Mouse (Mus musculus): ENCODE data around the gene Dpf1.
A peak's percentile ranks its signal among the peaks of the same experiment; 100 is the strongest.

The Dpf1 gene

DNA sequence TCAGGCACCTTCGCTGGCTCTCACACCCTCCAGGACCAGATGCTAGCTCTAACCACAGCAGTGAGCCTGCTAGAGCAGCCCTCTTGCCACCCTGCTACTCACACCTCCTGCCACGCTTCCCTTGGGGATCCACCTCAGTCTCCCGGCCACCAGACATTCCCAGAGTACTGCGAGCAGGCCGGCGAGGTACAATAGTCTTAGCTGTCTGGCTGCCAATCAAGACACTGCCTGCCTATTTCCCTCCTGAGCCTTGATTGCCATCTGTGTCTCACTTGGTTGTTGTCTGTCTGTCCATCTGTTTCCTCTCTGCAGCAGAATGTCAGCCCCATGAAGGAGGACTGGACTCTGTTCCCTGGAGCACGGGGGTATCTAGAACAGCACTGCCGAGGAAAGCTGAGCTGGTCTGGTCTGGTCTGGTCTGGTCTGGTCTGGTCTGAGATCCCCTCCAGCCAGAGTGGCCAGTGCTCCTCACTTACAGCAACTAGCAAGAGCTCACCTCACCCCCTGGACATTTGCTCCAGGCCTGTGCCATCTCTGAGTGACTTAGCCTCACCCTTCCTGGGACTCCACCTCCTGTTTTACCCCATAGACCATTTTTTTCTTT lies 38.8 kb downstream of the Dpf1 start:
- no peak for DNase-seq

- no peak for DNase-seq
Measured at GRCm38 (mm10) chr7:29343746-29344145, 40.0 kb downstream of the Dpf1 start.

DNA sequence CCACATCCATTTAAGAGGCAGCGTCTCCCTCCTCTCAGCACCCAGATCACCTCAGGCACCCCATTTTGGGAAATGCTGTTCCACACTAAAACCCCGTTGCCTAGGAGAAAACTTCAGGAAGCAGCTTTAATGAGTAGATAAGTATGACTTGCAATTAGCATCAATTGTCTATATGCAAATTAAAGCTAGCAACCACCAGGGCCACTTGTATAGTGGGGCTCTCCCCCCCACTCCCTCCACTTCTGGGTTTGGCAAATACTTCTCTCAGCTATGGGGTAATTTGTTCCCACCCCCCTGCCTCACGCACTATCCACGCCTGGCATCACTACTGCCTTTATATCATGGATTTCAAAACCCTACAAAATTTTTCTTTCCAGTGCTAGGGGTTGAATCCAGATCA lies 41.8 kb downstream of the Dpf1 start:
- DNase-seq: no peak

DNA sequence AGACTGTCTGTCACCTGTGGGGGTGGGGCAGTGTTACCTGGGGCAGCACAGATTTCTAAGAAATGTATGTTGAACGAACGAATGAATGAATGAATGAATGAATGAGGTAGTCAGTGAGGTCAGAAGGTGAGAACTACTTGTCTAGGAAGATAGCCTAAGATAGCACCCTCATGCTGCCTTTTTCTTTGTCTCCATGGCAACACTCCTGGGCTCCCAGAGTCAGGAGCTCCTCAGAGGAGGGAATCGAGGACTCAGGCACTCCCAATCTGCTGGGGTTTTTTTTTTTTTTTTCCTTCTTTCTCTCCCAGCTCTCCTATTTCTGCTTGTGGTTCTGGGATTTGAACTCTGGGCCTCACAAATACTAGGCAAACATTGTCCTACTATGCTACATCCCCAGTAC lies 42.5 kb downstream of the Dpf1 start:
- DNase-seq: no peak

DNA sequence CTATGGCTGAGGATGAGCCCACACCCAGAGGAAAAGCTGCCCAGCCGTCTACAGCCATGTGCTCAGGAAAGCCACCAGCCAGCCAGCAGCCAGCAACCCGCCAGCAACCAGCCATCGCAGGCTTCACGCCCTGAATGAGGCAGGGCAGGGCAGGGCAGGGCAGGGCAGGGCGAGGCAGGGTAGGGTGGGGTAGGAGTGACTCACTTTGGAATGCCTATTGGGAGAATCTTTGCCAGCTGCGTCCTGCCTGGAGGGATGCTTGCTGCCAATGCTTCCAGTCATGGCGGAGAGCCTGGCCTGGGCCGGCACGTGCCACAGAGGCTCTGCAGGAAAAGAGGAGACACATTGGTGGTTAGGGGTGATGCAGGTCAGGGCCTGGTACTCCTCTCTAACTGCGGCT lies 46.7 kb downstream of the Dpf1 start:
- DNase-seq: no peak

DNA sequence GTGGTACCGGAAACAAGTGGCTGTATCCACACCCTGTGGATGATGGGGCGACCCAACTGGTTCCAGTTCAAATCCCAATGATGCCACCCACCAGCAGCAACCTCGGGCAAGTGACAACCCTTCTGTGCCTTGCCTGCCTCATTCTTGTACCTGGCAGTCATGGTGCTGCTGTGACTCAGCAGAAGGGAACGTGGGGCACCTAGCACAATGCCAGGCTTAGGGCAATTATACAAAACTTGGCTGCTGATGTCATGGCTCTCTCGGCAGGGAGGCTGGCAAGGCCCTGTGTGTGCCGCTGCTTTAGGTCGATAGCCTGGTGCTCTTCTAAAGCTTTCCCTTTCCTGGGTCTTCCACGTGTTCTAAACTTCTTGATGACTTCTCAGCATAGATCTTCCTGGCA lies 48.5 kb downstream of the Dpf1 start:
- DNase-seq: no peak

DNA sequence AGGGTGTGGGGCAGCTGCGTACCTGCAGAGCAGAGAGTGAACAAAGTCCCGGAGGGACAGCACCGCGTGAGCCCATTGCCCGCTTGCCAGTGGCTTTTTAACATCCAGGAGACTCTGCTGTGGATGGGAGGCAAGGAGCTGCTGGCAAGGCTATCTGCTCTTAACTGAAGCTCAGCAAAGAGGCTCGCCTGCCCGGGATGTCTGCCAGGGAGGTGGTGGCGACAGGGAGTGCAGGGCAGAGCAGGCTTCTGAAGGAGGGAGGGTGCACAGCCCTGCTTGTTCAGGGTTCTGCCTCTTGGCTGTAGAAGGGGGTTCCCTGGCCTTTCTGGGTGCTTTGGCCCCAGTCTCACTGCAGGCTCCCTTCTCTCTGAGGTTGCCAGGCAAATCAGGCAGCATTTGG lies 50.4 kb downstream of the Dpf1 start:
- no peak for DNase-seq

GRCm38 (mm10) chr7:29355406-29355805 lies 51.7 kb downstream of the Dpf1 start:
- DNase-seq: no peak

GRCm38 (mm10) chr7:29361497-29361896 lies 57.7 kb downstream of the Dpf1 start:
- DNase-seq: no peak

DNA sequence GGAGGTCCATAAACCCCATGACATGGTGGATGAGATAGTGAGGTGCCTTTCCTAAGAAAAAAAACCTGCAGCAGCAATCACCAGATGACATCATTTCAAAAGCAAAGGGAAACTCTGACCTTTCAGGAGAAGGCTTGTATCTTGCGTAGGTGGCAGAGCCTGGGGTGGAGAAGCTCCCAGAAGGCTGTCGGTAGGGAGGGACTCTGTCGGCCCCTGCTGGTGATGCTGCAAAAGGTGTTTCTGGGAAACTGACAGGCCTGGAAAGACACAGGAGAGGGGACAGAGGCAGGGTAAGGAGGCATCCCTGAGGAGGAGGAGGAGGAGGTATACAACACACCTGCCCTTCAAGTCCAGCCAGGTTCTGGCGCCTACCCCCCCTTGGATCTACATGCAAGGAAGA lies 60.3 kb downstream of the Dpf1 start:
- peak; percentile 9 for DNase-seq

DNA sequence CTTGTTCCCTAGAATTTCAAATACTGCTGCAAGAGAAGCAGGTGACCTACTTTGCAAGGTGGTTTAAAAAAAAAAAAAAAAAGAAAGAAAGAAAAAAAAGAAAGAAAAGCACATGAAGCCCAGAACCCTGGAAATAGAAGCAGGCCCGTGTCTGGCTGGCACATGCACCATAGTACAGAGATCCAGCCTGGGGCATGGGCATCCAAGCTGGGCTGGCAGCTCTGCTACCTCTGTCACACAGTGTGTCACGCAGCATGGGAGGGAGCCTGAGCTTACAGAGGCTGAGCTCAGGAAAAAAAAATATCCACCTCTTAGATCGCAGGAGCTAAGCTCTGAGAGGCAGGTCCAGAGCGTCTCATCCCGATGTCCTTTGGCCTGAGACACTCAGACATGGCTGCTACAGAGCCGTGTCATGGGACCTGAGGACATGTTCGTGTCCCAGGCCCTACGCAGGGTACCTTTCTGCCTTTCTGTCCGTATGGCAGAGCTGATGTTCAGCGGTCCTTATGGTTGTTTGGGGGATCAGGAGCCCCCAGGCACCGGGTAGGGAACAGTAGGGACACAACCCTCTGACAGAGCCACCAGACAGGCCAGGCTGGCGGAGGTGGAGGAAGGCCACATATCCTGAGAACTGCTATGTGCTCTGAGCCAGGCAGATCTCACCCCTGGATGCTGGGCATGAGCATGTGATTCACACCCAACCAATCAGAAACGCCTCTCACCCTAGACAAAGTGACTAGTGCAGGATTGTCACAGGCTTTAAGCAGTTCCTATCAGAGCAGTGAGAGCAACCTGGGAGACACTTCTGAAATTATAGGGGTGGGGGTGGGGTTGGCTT lies 63.6 kb downstream of the Dpf1 start:
- no peak for DNase-seq
